Mouse (Mus musculus) G1E (cell line): Measurements from ENCODE around the gene Chchd5.

Source experiments
- CTCF ChIP-seq: IDR thresholded peaks from 2 replicates; pipeline ENCODE4 v1.5.1; 2012; ENCODE audit warnings: low read depth, low read length, inconsistent platforms, mixed read lengths
- GATA1 ChIP-seq: IDR thresholded peaks from 2 replicates; pipeline ENCODE4 v1.6.1; 2012; ENCODE audit warnings: borderline replicate concordance, low read length, inconsistent platforms, mixed read lengths
- GATA2 ChIP-seq: IDR thresholded peaks from 2 replicates; pipeline ENCODE4 v1.6.1; 2012; ENCODE audit warnings: low read depth, low read length, inconsistent platforms, borderline replicate concordance
- POLR2AphosphoS5 ChIP-seq: IDR thresholded peaks from 2 replicates; pipeline ENCODE4 v1.6.1; 2012; ENCODE audit warnings: low read depth, low read length, inconsistent platforms; ENCODE audit not compliant: insufficient replicate concordance
- TAL1 ChIP-seq: conservative IDR thresholded peaks from 2 replicates; pipeline ENCODE4 v1.6.1; 2012; ENCODE audit warnings: low read depth, low read length, inconsistent platforms, mixed read lengths

- TF ChIP-seq CTCF: no peak
- no peak for TF ChIP-seq TAL1
- no peak for TF ChIP-seq GATA1
- TF ChIP-seq POLR2AphosphoS5: no peak
- no peak for TF ChIP-seq GATA2
Observed at GRCm38 (mm10) chr2:129133006-129133805, 3.7 kb downstream of the Chchd5 start.
